Mouse (Mus musculus) lung, adult 10 weeks (tissue): Measurements from ENCODE around the gene Tgm2. TPM values are rescaled to one million over a fixed set of nuclear protein-coding genes. Genes with fewer than 3 reads are reported as not detected.

ENCODE experiments used
- polyA plus RNA-seq: library from polyadenylated mRNA; stranded (reverse); fragments of 350-450 nt; fragmentation: Illumina TruSeq; extraction: RNeasy Lipid Tissue Mini Kit (QIAGEN cat#74804); gene quantifications from one replicate; pipeline ENCODE4 v1.2.3, GENCODE M21; 2014; ENCODE audit warnings: low read depth, low replicate concordance; ENCODE audit not compliant: insufficient read depth

Gene Tgm2
- 158 TPM for polyA plus RNA-seq

GRCm38 (mm10) chr2:158146223-158146622, at the start of gene Tgm2:
Gene Tgm2 (minus strand): TSS chr2:158146436.

Other genes starting within 250 kb of the Tgm2 start
- not detected for gene Vstm2l, start 231.8 kb downstream of the Tgm2 start, polyA plus RNA-seq
- 5.4 TPM for gene Tti1, start 118.0 kb downstream of the Tgm2 start, polyA plus RNA-seq
- gene Rprd1b, start 117.9 kb downstream of the Tgm2 start, polyA plus RNA-seq = 10.4 TPM
- 0.50 TPM for gene D630003M21Rik, start 82.8 kb upstream of the Tgm2 start, polyA plus RNA-seq
- not detected for gene Bpi, start 111.7 kb upstream of the Tgm2 start, polyA plus RNA-seq
- 26.8 TPM for gene Lbp, start 160.1 kb upstream of the Tgm2 start, polyA plus RNA-seq
- gene Snhg11, start 229.2 kb upstream of the Tgm2 start, polyA plus RNA-seq = 2.4 TPM